Mouse (Mus musculus) c-Kit-negative CD71-positive TER-119-positive erythroid progenitor cells, embryonic 14.5 days (primary cell): ENCODE data around the gene Mospd3.

Source experiments
- DNase-seq: peaks from one replicate; pipeline ENCODE4 v3.0.0-alpha.2; 2013; ENCODE audit warnings: low read depth, low spot score

Gene Mospd3

DNA sequence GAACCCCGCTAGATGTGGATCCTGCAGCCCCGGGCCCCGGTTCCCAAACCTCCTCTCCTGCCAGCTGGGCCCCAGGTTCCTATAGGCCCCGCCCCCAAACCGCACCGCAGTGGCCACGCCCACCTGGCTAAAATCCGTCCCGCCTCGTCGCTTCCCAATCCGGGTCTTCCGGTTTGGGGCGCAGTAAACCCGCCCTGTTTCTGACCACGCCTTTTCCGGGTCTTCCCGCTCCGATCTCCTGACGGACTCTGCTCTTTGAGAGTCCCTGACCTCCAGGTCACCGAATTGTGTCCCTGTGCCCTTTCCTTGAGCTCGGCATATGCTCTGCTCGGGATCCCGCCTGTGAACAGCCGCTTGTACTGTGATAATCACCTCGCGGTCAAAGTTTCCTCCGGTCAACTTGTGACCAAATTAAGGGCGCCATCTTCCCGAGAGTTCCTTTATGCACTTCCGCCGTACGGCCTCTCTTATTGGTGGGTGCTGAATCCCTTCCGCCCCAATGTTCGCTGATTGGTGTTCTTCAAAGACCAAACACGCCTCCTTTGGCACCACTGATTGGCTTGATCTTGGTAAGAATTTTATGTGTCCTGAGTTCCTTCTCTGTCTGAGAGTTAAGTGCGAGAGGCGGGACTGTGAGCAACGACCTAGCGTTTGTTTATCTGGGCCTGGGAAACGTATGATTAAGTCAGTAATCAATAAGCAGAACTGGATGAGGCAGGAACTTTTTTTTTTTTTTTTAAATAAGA is at the start of gene Mospd3:
Mospd3 (minus strand) TSS at position 440 of the 746 bp plus-strand sequence.
- peak; percentile 98 for DNase-seq

- no peak for DNase-seq
Observed at GRCm38 (mm10) chr5:137649669-137650571, 49.1 kb upstream of the Mospd3 start.

DNA sequence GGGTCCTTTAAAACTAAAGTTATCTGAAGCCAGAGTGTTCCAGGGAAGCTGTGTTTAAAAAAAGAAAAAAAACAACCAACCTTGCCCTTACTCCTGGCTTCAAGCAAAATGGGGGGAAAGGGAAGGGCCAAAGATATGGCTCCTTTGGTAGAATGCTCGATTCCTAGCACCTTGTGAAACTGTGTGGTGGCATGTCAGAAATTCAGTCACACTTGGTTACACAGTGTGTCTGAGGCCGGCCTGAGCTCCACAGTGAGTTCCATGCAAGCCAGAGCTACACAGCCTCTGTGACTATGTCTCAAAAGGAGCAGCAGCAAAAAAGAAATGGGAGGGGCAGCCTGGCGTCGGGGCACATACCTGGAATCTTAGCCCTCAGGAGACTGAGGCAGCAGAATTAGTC is 48.4 kb upstream of the Mospd3 start:
- no peak for DNase-seq

- no peak for DNase-seq
Observed at GRCm38 (mm10) chr5:137647827-137648601, 47.2 kb upstream of the Mospd3 start.

DNA sequence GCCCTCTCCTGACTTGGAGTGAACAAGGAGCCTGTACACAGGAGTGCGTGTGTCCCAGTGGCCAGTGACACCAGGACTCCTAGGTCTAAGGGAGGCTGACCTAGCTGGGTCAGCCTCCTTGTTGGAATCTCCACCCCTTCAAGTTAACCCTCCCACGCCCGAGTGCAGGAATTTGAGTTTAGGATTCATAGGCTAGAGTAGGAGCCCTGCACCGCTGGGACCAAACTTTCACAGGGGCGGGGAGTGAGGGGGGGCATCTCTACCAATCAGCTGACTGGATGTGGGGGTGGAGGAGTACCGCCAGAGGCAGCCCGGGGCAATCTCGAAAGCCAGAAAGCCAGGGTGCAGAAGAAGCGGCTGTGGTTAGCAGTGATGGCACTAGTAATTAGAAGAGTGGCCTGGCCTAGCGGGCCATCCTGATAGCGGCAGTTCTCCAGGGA is 44.8 kb upstream of the Mospd3 start, which contains the start of gene Irs3:
Irs3 (minus strand) TSS at position 63 of the 440 bp plus-strand sequence.
- DNase-seq = no peak

- no peak for DNase-seq
Observed at GRCm38 (mm10) chr5:137645091-137645651, 44.3 kb upstream of the Mospd3 start.

DNA sequence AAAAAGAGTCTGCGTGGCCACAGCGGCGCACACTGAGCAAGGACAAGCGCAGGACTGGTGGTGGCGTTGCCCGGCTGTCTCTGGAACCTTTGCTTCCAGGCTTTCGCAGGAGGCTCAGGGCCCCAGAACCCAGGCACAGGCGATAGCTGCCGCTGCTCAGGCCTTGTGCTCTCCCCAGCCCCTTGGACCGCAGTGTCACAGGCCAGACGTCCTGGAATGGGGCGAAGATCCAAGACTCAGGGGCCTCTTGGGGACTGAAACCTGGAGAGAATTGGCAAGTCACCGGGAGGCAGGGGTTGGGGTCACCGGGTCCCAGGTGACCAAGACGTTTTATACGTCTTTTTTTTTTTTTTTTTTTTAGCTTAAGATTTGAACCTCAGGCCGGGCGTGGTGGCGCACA is 43.6 kb upstream of the Mospd3 start:
- no peak for DNase-seq

- no peak for DNase-seq
Observed at GRCm38 (mm10) chr5:137642886-137643285, 42.0 kb upstream of the Mospd3 start.

DNA sequence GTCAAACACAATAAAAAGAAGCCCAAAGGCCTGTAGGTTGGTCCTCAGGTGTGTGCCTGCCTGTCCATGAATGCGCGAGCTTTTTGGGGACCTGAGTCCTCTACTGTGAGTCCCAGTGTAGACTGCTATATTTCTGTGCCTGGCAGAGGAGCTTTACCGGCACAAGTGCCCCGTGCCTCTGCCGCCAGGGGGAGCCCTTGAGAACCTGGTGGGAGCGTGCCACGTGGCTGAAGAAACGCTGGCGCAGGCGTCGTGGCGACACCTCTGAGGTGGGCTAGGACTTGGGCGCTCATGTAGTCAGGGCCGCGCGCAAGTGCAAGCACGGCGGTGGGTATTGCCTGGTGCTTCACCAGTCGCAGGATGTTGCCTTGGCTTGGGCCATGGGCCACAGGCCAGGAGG is 40.2 kb upstream of the Mospd3 start, which contains the start of gene Sap25:
Sap25 (plus strand) TSS at position 281 of the 400 bp plus-strand sequence.
- DNase-seq = no peak

GRCm38 (mm10) chr5:137639472-137639871 is 38.6 kb upstream of the Mospd3 start:
- DNase-seq = no peak

DNA sequence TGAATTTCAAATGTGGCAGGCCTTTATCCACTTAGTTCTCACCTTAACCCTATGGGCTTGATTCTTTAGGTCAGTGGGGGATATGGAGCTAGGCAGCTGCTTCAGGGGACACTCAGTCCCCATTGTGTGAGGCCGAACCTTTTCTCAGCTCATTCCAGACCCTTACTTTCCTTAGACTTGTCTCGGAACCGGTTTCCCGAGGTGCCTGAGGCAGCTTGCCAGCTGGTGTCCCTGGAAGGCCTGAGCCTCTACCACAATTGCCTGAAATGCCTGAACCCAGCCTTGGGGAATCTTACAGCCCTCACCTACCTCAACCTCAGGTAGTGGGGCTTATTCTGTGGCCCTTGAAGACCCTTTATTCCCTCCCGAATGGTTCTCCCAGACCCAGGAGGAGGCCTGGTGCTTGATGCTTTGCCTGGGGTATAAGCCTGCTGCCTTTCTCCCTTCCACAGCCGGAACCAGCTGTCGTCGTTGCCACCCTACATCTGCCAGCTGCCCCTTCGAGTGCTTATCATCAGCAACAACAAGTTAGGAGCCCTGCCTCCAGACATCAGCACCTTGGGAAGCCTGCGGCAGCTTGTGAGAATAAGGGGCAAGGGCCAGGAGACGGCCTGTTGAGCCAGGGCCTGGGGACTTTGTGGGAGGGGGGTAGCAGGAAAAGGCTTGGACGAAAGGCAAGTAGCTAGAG is 32.7 kb upstream of the Mospd3 start:
- no peak for DNase-seq

- DNase-seq = no peak
Observed at GRCm38 (mm10) chr5:137631591-137631990, 30.7 kb upstream of the Mospd3 start.

DNA sequence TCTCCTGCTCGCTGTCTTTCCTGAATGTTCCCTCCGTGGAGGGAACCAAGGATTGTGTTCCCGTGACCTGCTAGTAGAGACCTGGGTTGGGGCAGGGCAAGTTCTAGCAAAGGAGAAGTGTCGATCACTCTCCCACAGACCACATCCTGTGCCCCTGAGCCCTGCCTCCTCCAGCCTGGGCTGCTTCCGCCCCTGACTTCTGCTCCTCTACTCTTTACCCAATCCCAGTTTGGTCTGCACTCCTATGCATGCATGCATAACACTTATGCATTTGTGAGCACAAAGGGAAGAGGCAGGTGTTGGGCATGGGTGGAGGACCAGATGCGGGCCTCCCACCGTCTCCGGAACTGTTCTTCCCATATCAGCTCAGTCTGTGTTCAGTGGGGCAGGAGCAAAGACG is 30.3 kb upstream of the Mospd3 start:
- DNase-seq = no peak

DNA sequence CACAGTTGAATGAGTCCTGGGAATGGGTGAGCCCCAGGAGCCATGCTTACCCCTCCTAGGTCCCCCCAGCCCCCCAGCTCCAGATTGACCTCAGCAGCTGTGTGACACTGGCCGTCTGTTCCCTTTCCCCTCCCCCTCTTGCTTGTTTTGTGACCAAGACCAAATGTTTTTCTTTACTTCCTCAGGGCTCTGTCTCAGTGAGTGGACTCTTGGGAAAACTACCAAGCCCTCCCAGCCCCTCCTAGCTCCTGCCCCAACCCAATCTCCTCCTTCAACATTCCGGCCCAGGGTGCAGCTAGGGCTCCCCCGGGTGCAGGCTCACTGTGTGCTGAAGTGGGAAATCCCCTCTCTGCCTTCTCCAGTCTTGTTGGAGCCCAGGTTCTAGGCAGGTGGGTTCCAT is 29.7 kb upstream of the Mospd3 start:
- no peak for DNase-seq

DNA sequence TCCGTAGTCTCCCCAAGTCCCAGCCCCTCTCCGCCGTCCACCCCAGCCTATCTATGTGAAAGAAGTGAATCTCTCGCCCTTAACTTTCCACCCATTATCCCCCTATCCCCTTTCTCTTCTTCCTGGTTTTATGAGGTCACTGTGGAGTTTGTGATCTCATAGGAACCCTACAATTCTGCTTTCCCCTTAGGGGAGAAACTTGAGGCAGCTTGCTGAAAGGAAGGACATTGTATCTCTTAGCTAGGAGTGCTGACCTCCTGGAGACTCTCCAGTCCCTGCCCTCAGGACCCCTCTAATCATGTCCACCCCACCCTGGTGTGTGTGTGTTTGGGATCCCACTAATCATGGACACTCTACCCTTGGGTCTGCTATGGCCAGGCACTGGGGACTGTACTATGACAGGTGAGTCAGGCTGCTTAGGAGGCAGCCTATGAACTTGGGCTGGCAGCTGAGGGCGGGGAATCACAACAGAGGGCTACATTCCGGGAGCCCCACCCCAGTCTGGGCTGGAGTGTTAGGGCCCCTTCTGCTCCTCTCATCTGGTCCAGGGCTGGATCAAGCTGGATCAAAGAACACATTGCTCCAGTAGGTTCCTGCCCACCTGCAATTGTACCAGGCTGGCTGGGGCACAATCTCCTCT is 29.2 kb upstream of the Mospd3 start:
- DNase-seq = no peak

GRCm38 (mm10) chr5:137629306-137629721 is 28.5 kb upstream of the Mospd3 start:
- no peak for DNase-seq

- DNase-seq = peak; percentile 99
Observed at GRCm38 (mm10) chr5:137628498-137629305, 27.8 kb upstream of the Mospd3 start, which contains the start of the genes Fbxo24, Lrch4 and Gm20605. Gene Fbxo24 (minus strand): TSS chr5:137629002. Gene Lrch4 (plus strand): TSS chr5:137629121. Gene Gm20605 (plus strand): TSS chr5:137629175.

- DNase-seq = no peak
Observed at GRCm38 (mm10) chr5:137627991-137628390, 27.1 kb upstream of the Mospd3 start.

GRCm38 (mm10) chr5:137623937-137624530 is 23.2 kb upstream of the Mospd3 start:
- DNase-seq = no peak
